Mouse (Mus musculus) heart, postnatal 25 days (tissue): ENCODE data around the gene 6030445D17Rik. TPM values are rescaled to one million over a fixed set of nuclear protein-coding genes. Genes with fewer than 3 reads are reported as not detected.

Experiments
- total RNA-seq, 2 experiments: library from RNA; stranded (reverse); gene quantifications; 2 replicates each; pipeline ENCODE4 v1.2.3; 2021

The 6030445D17Rik gene
- total RNA-seq, 2 experiments from 2014 or later = 0.23 to 0.53 TPM

Other genes starting within 250 kb of the 6030445D17Rik start
- 100 to 1,000 TPM; 101 to 111 TPM for gene Tcea3, start 214.5 kb upstream of the 6030445D17Rik start, total RNA-seq
- 10 to 100 TPM; 39.3 to 54.1 TPM for gene Zfp46, start 177.6 kb upstream of the 6030445D17Rik start, total RNA-seq
- gene Hnrnpr, start 151.3 kb upstream of the 6030445D17Rik start, total RNA-seq = 10 to 100 TPM; 44.6 to 44.9 TPM
- not detected for gene Htr1d, start 38.7 kb upstream of the 6030445D17Rik start, total RNA-seq
- 10 to 100 TPM; 43.4 to 50.2 TPM for gene Luzp1, start 7.5 kb downstream of the 6030445D17Rik start, total RNA-seq
- 10 to 100 TPM; 28.9 to 31.9 TPM for gene Kdm1a, start 140.5 kb downstream of the 6030445D17Rik start, total RNA-seq
- gene Tex46, start 148.2 kb downstream of the 6030445D17Rik start, total RNA-seq = not detected
- gene Lactbl1, start 160.4 kb downstream of the 6030445D17Rik start, total RNA-seq = not detected